Mouse (Mus musculus) limb, embryonic 13.5 days (tissue): Measurements from ENCODE around the gene Maml2. TPM values are rescaled to one million over a fixed set of nuclear protein-coding genes. Genes with fewer than 3 reads are reported as not detected.

ENCODE experiments used
- ATAC-seq: fragments of 200-750 bp; cut with Nextera tagmentation; 2 replicates; pipeline ENCODE4 v1.8.0; 2017; ENCODE audit warnings: low read depth, moderate number of reproducible peaks, moderate TSS enrichment; ENCODE audit not compliant: low FRiP score
- H3K27ac ChIP-seq: fragments of 300-500 bp; sonication (generic); 2 replicates; pipeline ENCODE4 v1.5.1; 2015; ENCODE audit warnings: inconsistent platforms, mild to moderate bottlenecking, moderate library complexity
- H3K27me3 ChIP-seq: fragments of 300-500 bp; sonication (generic); 2 replicates; pipeline ENCODE4 v1.6.1; 2015; ENCODE audit warnings: mild to moderate bottlenecking, inconsistent platforms
- H3K36me3 ChIP-seq: fragments of 300-500 bp; sonication (generic); 2 replicates; pipeline ENCODE4 v1.6.1; 2015; ENCODE audit warnings: inconsistent platforms, mild to moderate bottlenecking, moderate library complexity
- H3K4me1 ChIP-seq: fragments of 300-500 bp; sonication (generic); 2 replicates; pipeline ENCODE4 v1.6.1; 2015; ENCODE audit warnings: inconsistent platforms
- H3K4me2 ChIP-seq: fragments of 300-500 bp; sonication (generic); replicated peaks from 2 replicates; pipeline ENCODE4 v1.6.1; 2015; ENCODE audit warnings: inconsistent platforms, mild to moderate bottlenecking, moderate library complexity
- H3K4me3 ChIP-seq: fragments of 300-500 bp; sonication (generic); 2 replicates; pipeline ENCODE4 v1.5.1; 2015; ENCODE audit warnings: moderate library complexity, mild to moderate bottlenecking, inconsistent platforms
- H3K9ac ChIP-seq: fragments of 300-500 bp; sonication (generic); 2 replicates; pipeline ENCODE4 v1.6.1; 2015; ENCODE audit warnings: mild to moderate bottlenecking, inconsistent platforms
- H3K9me3 ChIP-seq: fragments of 300-500 bp; sonication (generic); 2 replicates; pipeline ENCODE4 v1.6.1; 2016; ENCODE audit warnings: inconsistent platforms
- WGBS: fragments of 180-500 bp; shearing (Covaris S2); methylation state at CpG from one replicate; pipeline ENCODE4 v1.1.7; 2015; 5-methylcytosine and 5-hydroxymethylcytosine counted together
- polyA plus RNA-seq: library from polyadenylated mRNA; unstranded; fragments of >200 nt; fragmentation: Nextera tagmentation; extraction: Ambion mirVana; gene quantifications from 2 replicates; pipeline ENCODE4 v1.2.1, GENCODE M21; 2015

Gene Maml2
- polyA plus RNA-seq, 1 experiment from 2014 or later = 15.9 TPM

GRCm38 (mm10) chr9:13300041-13300441, 2.3 kb downstream of the Maml2 start:
- Histone ChIP-seq H3K9ac (peak overlapping the region; percentile 43; the same call in 1 of the 2 replicates), H3K27me3 (no peaks in the 10 kb centered on the region), H3K4me2 (peak overlapping the region; percentile 97), H3K9me3 (no peaks in the 10 kb centered on the region), H3K4me1 (peaks cover 52% of the 10 kb centered on the region), H3K4me3 (peak overlapping the region; percentile 60), H3K27ac (no peak overlapping the region), H3K36me3 (no peaks in the 10 kb centered on the region)
- 45% methylated on average over 3 of the region's 3 CpGs for WGBS
- ATAC-seq = no peak

GRCm38 (mm10) chr9:13300891-13301782, 3.4 kb downstream of the Maml2 start:
- H3K27ac ChIP-seq = no peak overlapping the region
- H3K36me3 ChIP-seq = no peaks in the 10 kb centered on the region
- peak overlapping the region; percentile 60 for H3K4me3 ChIP-seq
- no peaks in the 10 kb centered on the region for H3K9me3 ChIP-seq
- H3K4me1 ChIP-seq = peaks cover 51% of the 10 kb centered on the region
- H3K4me2 ChIP-seq = peak overlapping the region; percentile 97
- WGBS = 70% methylated on average over 9 of the region's 9 CpGs
- no peaks in the 10 kb centered on the region for H3K27me3 ChIP-seq
- no peak for ATAC-seq
- H3K9ac ChIP-seq = peak overlapping the region; percentile 43; the same call in 1 of the 2 replicates

DNA sequence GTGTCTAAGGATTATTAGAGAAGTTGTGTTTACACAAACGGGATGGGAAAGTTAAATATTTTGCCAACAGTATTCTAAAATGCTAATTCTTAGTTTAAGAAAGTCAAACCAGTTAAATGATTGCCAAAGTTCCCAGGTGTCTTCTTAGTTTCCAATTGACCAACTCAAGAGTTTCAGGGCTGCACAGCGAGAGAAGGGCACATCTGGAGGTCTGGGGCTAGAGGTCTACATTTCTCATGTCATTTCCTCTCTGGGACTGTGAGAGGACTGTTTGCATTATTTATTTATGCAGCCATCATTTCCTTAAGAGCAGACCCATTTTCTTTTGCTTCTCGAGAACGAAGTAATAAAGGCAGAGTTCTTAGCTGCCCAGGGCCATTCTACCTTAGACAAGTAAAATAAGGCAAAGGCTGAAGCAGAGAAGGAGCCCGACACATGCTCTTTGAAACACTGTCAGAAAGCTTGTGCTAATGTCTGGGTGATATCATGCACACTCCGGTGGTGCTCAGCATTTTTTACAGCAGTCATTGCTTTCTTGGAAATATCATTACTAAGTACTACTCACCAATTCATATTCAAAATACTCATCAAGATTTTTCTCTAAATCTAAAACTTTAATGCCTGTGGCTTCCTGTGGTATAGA, 4.5 kb downstream of the Maml2 start:
- Histone ChIP-seq H3K9me3 (no peaks in the 10 kb centered on the region), H3K4me3 (no peak overlapping the region), H3K4me2 (peak overlapping the region; percentile 97), H3K9ac (no peak overlapping the region), H3K27me3 (no peaks in the 10 kb centered on the region), H3K4me1 (peaks cover 55% of the 10 kb centered on the region), H3K36me3 (no peaks in the 10 kb centered on the region), H3K27ac (no peak overlapping the region)
- no peak for ATAC-seq
- 52% methylated on average over 6 of the region's 6 CpGs for WGBS

DNA sequence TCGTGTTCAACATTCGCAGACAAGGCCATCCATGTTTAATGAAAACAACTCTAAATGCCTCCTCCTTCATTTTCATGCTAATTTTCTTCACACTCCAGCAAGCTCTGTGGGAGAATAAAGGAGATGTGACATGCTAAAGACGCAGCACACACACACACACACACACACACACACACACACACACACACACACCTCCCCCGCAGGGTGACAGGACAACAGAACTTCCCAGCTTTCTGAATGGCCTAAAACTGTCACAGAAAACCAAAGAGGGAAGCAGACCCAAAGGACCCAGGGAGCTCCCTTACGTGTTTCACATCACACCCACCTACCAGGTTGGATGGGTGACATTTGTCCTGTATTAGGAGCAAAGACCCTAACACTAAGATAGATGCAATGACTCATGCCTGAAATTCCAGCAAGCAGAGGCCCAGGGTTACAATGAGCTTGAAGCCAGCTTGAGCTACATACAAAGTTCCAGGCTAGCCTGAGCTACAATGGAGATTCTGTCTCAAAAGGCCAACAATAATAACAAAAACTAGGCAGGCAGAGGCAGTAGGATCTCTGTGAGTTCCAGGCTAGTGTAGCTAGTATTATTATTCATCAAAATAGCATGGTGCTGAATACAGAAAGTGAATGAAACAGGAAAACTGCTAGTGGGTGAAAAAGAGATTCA, 5.5 kb downstream of the Maml2 start:
- 76% methylated on average over 5 of the region's 5 CpGs for WGBS
- Histone ChIP-seq H3K36me3 (no peaks in the 10 kb centered on the region), H3K4me3 (no peak overlapping the region), H3K9ac (no peak overlapping the region), H3K27me3 (no peaks in the 10 kb centered on the region), H3K9me3 (no peaks in the 10 kb centered on the region), H3K4me1 (peaks cover 57% of the 10 kb centered on the region), H3K27ac (no peak overlapping the region), H3K4me2 (no peak overlapping the region)
- ATAC-seq = no peak

DNA sequence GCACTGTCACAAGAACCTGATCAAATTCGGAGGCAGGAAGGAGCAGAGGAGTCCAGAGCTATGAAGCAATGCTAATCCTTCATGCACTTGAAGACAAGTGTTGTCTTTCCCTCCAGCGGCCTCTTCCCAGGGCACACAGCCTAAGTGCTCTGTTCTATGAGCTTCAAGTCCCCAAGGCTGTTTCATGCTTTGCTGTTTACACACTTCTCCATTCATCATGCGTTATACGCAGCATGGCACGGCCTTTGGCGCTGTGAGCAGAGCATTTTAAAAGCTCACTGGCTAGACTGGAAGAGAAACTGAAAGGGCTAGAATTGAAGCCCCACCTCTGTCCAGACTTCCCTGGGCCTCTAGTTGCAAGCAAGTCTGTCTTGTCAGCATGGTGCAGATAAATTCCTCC, 6.2 kb downstream of the Maml2 start:
- Histone ChIP-seq H3K36me3 (no peaks in the 10 kb centered on the region), H3K4me3 (no peak overlapping the region), H3K27me3 (no peaks in the 10 kb centered on the region), H3K9ac (no peak overlapping the region), H3K27ac (no peak overlapping the region), H3K4me1 (peaks cover 55% of the 10 kb centered on the region), H3K9me3 (no peaks in the 10 kb centered on the region), H3K4me2 (no peak overlapping the region)
- WGBS = 70% methylated on average over 6 of the region's 6 CpGs
- ATAC-seq = no peak

GRCm38 (mm10) chr9:13306471-13306870, 8.7 kb downstream of the Maml2 start:
- Histone ChIP-seq H3K27me3 (no peaks in the 10 kb centered on the region), H3K9ac (no peak overlapping the region), H3K36me3 (no peaks in the 10 kb centered on the region), H3K4me3 (no peak overlapping the region), H3K9me3 (no peaks in the 10 kb centered on the region), H3K27ac (0 out of 2 replicates have a peak overlapping the region, but pooled peaks have one; percentile 0), H3K4me2 (no peak overlapping the region), H3K4me1 (peaks cover 30% of the 10 kb centered on the region)
- ATAC-seq = no peak
- 90% methylated on average over 3 of the region's 3 CpGs for WGBS

DNA sequence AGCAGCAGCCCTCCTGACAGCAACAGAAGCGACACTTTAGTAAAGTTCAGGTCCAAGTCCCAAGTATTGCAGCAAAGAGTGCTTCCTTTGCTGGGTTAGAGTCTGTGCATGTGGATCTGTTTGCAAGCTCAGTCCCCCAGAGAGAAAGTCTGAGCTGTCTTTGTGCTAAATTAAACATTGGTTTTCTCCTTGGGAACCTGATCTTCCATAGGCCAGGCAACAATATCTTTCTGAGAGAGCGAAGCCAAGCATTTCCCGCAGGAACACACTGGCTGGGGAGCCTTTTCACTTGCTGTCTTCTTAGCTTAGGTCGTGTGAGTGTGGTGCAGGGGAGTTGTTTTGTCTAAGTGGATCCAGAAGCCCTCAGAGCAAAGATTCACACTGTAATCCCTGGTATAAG, 9.5 kb downstream of the Maml2 start:
- 0 out of 2 replicates have a peak overlapping the region, but pooled peaks have one; percentile 0 for H3K27ac ChIP-seq
- H3K9ac ChIP-seq = no peak overlapping the region
- no peaks in the 10 kb centered on the region for H3K9me3 ChIP-seq
- H3K4me2 ChIP-seq = no peak overlapping the region
- H3K36me3 ChIP-seq = no peaks in the 10 kb centered on the region
- H3K4me1 ChIP-seq = peaks cover 27% of the 10 kb centered on the region
- H3K27me3 ChIP-seq = no peaks in the 10 kb centered on the region
- ATAC-seq = no peak
- no peak overlapping the region for H3K4me3 ChIP-seq
- 60% methylated on average over 4 of the region's 4 CpGs for WGBS

- Histone ChIP-seq H3K4me1 (peaks cover 30% of the 10 kb centered on the region), H3K4me2 (no peak overlapping the region), H3K9me3 (no peaks in the 10 kb centered on the region), H3K9ac (no peak overlapping the region), H3K27ac (no peak overlapping the region), H3K27me3 (no peaks in the 10 kb centered on the region), H3K36me3 (no peaks in the 10 kb centered on the region), H3K4me3 (no peak overlapping the region)
- WGBS = 53% methylated on average over 8 of the region's 8 CpGs
- ATAC-seq = no peak
Measured at GRCm38 (mm10) chr9:13308718-13309117, 11.0 kb downstream of the Maml2 start.

- WGBS = 77% methylated on average over 7 of the region's 7 CpGs
- Histone ChIP-seq H3K9me3 (no peaks in the 10 kb centered on the region), H3K9ac (no peak overlapping the region), H3K4me3 (no peak overlapping the region), H3K27me3 (no peaks in the 10 kb centered on the region), H3K27ac (no peak overlapping the region), H3K4me2 (no peak overlapping the region), H3K36me3 (no peaks in the 10 kb centered on the region), H3K4me1 (peaks cover 31% of the 10 kb centered on the region)
- no peak for ATAC-seq
Measured at GRCm38 (mm10) chr9:13309807-13310206, 12.1 kb downstream of the Maml2 start.

- Histone ChIP-seq H3K36me3 (no peaks in the 10 kb centered on the region), H3K4me1 (peaks cover 36% of the 10 kb centered on the region), H3K9me3 (no peaks in the 10 kb centered on the region), H3K4me2 (no peak overlapping the region), H3K27ac (no peak overlapping the region), H3K9ac (no peak overlapping the region), H3K27me3 (no peaks in the 10 kb centered on the region), H3K4me3 (no peak overlapping the region)
- no peak for ATAC-seq
- WGBS = 74% methylated on average over 3 of the region's 3 CpGs
Measured at GRCm38 (mm10) chr9:13310236-13310635, 12.5 kb downstream of the Maml2 start.

DNA sequence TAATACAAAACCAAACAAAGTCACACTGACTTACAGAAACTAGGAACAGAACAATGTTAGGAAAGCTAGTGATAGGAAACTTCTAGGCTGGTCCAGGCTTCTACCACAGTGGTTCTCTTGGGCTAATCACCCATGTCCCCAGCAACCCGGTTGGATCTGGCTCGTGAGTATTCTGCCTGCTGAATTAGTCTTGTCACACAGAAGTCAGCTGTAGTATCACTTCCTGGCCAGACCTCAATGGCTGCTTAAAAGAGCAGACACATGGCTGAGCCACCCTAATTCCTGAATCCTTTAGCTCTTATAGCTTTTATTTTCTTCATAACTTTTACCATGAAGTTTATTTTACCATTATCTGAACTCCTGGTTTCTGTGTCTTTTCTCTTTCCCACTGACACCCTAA, 13.3 kb downstream of the Maml2 start:
- WGBS = 54% methylated on average over 2 of the region's 2 CpGs
- Histone ChIP-seq H3K9me3 (no peaks in the 10 kb centered on the region), H3K4me1 (peaks cover 44% of the 10 kb centered on the region), H3K27me3 (no peaks in the 10 kb centered on the region), H3K9ac (no peak overlapping the region), H3K4me3 (no peak overlapping the region), H3K4me2 (no peak overlapping the region), H3K36me3 (no peaks in the 10 kb centered on the region), H3K27ac (no peak overlapping the region)
- no peak for ATAC-seq

GRCm38 (mm10) chr9:13313923-13314322, 16.2 kb downstream of the Maml2 start:
- Histone ChIP-seq H3K9me3 (no peaks in the 10 kb centered on the region), H3K27me3 (no peaks in the 10 kb centered on the region), H3K4me2 (no peak overlapping the region), H3K36me3 (no peaks in the 10 kb centered on the region), H3K27ac (no peak overlapping the region), H3K4me1 (peaks cover 32% of the 10 kb centered on the region), H3K9ac (no peak overlapping the region), H3K4me3 (no peak overlapping the region)
- WGBS = 91% methylated on average over 2 of the region's 2 CpGs
- no peak for ATAC-seq
